17 mouse cellular contexts compared by ENCODE assay signal in the genomic region with DNA sequence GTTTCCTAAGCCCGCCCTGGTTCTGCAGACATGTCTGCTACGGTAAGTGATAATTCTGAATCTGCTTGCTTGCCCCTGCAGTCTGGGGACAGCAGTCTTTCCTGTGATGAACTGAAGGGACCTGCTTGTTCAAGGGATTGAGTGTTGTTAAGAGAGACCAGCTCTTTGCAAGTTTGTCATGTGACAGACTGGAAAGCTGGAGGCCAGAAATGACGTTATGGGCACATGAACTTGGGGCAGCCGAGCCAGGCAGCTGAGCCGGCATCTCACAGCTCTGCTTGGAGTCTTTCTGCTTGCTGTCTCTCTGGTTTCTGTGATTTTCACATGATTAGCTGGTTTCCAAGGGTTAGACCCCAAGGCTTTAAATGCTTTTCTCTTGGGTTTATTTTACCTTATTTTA.
"Had no signal": no experiment of that assay in that cellular context is flagged by ENCODE, and none has a peak within 500 bp of the region (broad histone marks: within the 10 kb centered on the region; RNA-seq: fewer than 3 reads in every experiment).

No protein-coding gene starts in this region.

- ATAC-seq: midbrain, embryonic 13.5 days; midbrain, embryonic 15.5 days had no signal

- H3K4me3 ChIP-seq: megakaryocyte, embryonic 14.5 days; midbrain, embryonic 13.5 days; midbrain, embryonic 15.5 days; neural tube, embryonic 13.5 days; neural tube, embryonic 15.5 days had no signal

- H3K9ac ChIP-seq: liver, embryonic 14.5 days; lung, embryonic 14.5 days; midbrain, embryonic 13.5 days; midbrain, embryonic 15.5 days; neural tube, embryonic 13.5 days; neural tube, embryonic 15.5 days had no signal

- H3K4me1 ChIP-seq: megakaryocyte, embryonic 14.5 days; midbrain, embryonic 15.5 days; neural tube, embryonic 15.5 days had no signal

- H3K27ac ChIP-seq: liver, embryonic 14.5 days; midbrain, embryonic 13.5 days; midbrain, embryonic 15.5 days; neural tube, embryonic 13.5 days; neural tube, embryonic 15.5 days had no signal

- H3K4me2 ChIP-seq: lung, embryonic 14.5 days; midbrain, embryonic 11.5 days; midbrain, embryonic 13.5 days; midbrain, embryonic 15.5 days; neural tube, embryonic 13.5 days; neural tube, embryonic 15.5 days had no signal

- H3K9me3 ChIP-seq: midbrain, embryonic 13.5 days; midbrain, embryonic 15.5 days; neural tube, embryonic 13.5 days; neural tube, embryonic 15.5 days had no signal

- H3K27me3 ChIP-seq: midbrain, embryonic 13.5 days; midbrain, embryonic 15.5 days; neural tube, embryonic 13.5 days; neural tube, embryonic 15.5 days had no signal

- DNase-seq: lung, adult 18-20 months; lung, embryonic 14.5 days; lung, postnatal 10 days; lung, postnatal 4 days; right cerebral cortex, postnatal 25 days; right cerebral cortex, postnatal 4 days; spleen, adult 18-20 months; thymus, adult 18-20 months; thymus, postnatal 14 days; thymus, postnatal 36 days had no signal

- H3K36me3 ChIP-seq: midbrain, embryonic 13.5 days; midbrain, embryonic 15.5 days; neural tube, embryonic 13.5 days; neural tube, embryonic 15.5 days had no signal
